In the genomic region with DNA sequence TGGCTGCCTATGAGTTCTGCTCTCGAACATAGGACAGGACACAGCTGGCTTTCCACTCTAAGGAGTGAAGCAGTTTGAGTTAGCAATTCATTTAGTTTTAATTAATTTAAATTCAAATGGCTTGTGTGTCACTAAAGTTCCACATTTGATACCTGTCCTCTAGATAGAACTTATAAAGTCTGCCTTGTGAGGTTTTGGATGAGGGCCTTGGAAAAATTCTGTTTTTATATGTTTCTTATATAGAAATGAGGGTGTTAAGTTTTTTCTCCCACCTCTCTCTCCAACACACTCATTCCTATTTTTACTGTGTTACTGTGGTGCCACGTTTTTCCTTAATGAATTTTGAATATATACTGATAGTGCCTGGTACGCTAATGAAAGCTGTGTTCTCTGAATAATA, we compare ENCODE assay signal across 17 mouse cellular contexts.
"Had no signal": no experiment of that assay in that cellular context is flagged by ENCODE, and none has a peak within 500 bp of the region (broad histone marks: within the 10 kb centered on the region; RNA-seq: fewer than 3 reads in every experiment).

No protein-coding gene starts in this region.

- H3K36me3 ChIP-seq: neural tube, embryonic 12.5 days; neural tube, embryonic 13.5 days; neural tube, embryonic 15.5 days; stomach, embryonic 15.5 days had no signal

- H3K9me3 ChIP-seq: neural tube, embryonic 12.5 days; neural tube, embryonic 13.5 days; neural tube, embryonic 15.5 days; stomach, embryonic 15.5 days had no signal

- H3K27me3 ChIP-seq: neural tube, embryonic 12.5 days; neural tube, embryonic 13.5 days; neural tube, embryonic 15.5 days; stomach, embryonic 15.5 days had no signal

- H3K27ac ChIP-seq: neural tube, embryonic 12.5 days; neural tube, embryonic 13.5 days; neural tube, embryonic 15.5 days; stomach, embryonic 15.5 days; stomach, postnatal 0 days had no signal

- H3K9ac ChIP-seq: neural tube, embryonic 12.5 days; neural tube, embryonic 13.5 days; neural tube, embryonic 15.5 days; stomach, embryonic 15.5 days had no signal

- H3K4me1 ChIP-seq: neural tube, embryonic 12.5 days; neural tube, embryonic 13.5 days; neural tube, embryonic 15.5 days; stomach, embryonic 15.5 days had no signal

- DNase-seq: retina, postnatal 1 day; right cerebral cortex, adult 18-20 months; right cerebral cortex, postnatal 14 days; right cerebral cortex, postnatal 25 days; right cerebral cortex, postnatal 4 days; spleen, adult 18-20 months; thymus, adult 18-20 months; thymus, adult 2 months; thymus, postnatal 14 days; thymus, postnatal 25 days; thymus, postnatal 36 days; thymus, postnatal 4 days had no signal

- H3K4me2 ChIP-seq: neural tube, embryonic 12.5 days; neural tube, embryonic 13.5 days; neural tube, embryonic 15.5 days; stomach, embryonic 15.5 days had no signal

- H3K4me3 ChIP-seq: neural tube, embryonic 12.5 days; neural tube, embryonic 13.5 days; neural tube, embryonic 15.5 days; stomach, embryonic 15.5 days had no signal
